Mouse (Mus musculus): ENCODE data around the gene Slc48a1.

Slc48a1 gene

GRCm38 (mm10) chr15:97842058-97842457 is 63.7 kb downstream of the Slc48a1 start:
- DNase-seq (ENCODE audit: low read depth, low spot score), result no peak

Data from retina, adult 2 months (tissue).